Mouse (Mus musculus): Measurements from ENCODE around the gene Fbll1. TPM values are rescaled to one million over a fixed set of nuclear protein-coding genes. Genes with fewer than 3 reads are reported as not detected.
"Not testable (repeated sequence)": the region's sequence is repeated elsewhere in the genome, so short reads cannot be mapped to it uniquely, and the experiment has no call there.

The Fbll1 gene
- polyA plus RNA-seq (2015; fragmentation: Nextera tagmentation; extraction: Ambion mirVana): 0.62 and 1.0 TPM in 2 replicates

DNA sequence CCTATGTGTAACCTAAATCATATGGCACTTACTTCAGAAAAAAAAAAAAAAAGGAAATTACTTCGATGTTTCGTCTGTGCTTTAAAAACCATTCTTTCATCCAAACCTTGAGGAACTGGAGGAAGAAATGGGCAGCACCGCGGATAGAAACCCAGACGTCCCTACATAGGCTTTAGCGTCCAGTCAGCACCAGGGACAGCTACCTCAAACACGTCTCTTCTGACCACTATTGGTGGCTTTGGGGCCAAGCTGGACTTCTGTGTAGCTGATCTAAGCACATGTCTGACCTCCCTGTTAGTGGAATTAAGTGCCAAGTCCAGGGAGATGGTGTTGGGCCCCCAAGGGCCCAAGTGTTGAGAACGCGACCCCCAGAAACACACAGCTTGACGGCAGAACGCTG lies at the start of gene Fbll1:
TSS of gene Fbll1 (minus strand) at position 11 of the 400 bp plus-strand sequence.
- Histone ChIP-seq H3K36me3 (ENCODE audit: control insufficient read depth, insufficient read depth, low read length) (no peaks in the 10 kb centered on the region), H3K9me3 (ENCODE audit: control insufficient read depth, low read length) (no peaks in the 10 kb centered on the region), H3K27ac (replicated peaks) (no peak within 1 kb of the TSS), H3K4me1 (replicated peaks; ENCODE audit: control insufficient read depth, insufficient read depth) (no peaks in the 10 kb centered on the region), H3K9ac (ENCODE audit: low read length) (no peak within 1 kb of the TSS), H3K27me3 (ENCODE audit: control insufficient read depth, insufficient read depth, low read length) (peaks cover 13% of the 10 kb centered on the region; the same call in 1 of the 2 replicates), H3K4me2 (replicated peaks; ENCODE audit: low read depth) (peak within 1 kb of the TSS; percentile 38), H3K4me3 (ENCODE audit: low read depth, low read length) (peak within 1 kb of the TSS; percentile 29)
- DNase-seq (ENCODE audit: low spot score): peak; percentile 71
- no peak for ATAC-seq (ENCODE audit: low FRiP score, low TSS enrichment)
- no peak for TF ChIP-seq EP300 (optimal IDR thresholded peaks at IDR 0.05)
- peak; percentile 11; the same call in 1 of the 2 replicates for TF ChIP-seq CTCF (IDR thresholded peaks at IDR 0.05; ENCODE audit: low read depth)
- 14% methylated on average over 11 of the region's 11 CpGs for WGBS

DNA sequence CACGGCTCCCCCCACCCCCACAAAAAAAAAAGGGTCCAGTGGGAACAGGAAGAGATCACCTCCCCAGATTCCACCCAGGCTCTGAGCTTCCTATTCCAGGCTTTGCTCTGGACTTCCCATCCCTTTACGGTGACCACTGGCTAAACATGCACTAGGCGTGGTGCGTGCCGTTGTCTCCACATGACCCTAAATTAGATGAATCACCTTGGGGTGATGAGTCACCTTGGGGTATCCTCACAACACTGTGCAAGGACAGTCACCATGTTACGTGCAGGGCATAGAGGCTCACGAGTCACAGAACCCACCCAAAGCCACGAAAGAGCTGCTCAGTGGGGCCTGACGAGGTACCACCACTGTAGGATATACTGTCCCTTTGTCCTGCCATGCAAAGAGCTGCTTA lies 45.6 kb upstream of the Fbll1 start:
- H3K36me3 ChIP-seq (ENCODE audit: control insufficient read depth, insufficient read depth, low read length): no peaks in the 10 kb centered on the region
- H3K9me3 ChIP-seq (ENCODE audit: control insufficient read depth, low read length): no peaks in the 10 kb centered on the region
- ATAC-seq (ENCODE audit: low FRiP score, low TSS enrichment): 0 out of 2 replicates have a peak, but pooled peaks have one; percentile 22
- no peak overlapping the region for H3K4me2 ChIP-seq (replicated peaks; ENCODE audit: low read depth)
- H3K4me3 ChIP-seq (ENCODE audit: low read depth, low read length): no peak overlapping the region
- no peaks in the 10 kb centered on the region for H3K4me1 ChIP-seq (replicated peaks; ENCODE audit: control insufficient read depth, insufficient read depth)
- no peak overlapping the region for H3K9ac ChIP-seq (ENCODE audit: low read length)
- H3K27ac ChIP-seq (replicated peaks): no peak overlapping the region
- TF ChIP-seq CTCF (IDR thresholded peaks at IDR 0.05; ENCODE audit: low read depth) (no peak), EP300 (optimal IDR thresholded peaks at IDR 0.05) (no peak)
- 81% methylated on average over 9 of the region's 9 CpGs for WGBS
- no peak for DNase-seq (ENCODE audit: low spot score)
- no peaks in the 10 kb centered on the region for H3K27me3 ChIP-seq (ENCODE audit: control insufficient read depth, insufficient read depth, low read length)

- not testable (repeated sequence) for ATAC-seq (ENCODE audit: low FRiP score, low TSS enrichment); DNase-seq (ENCODE audit: low spot score); H3K9ac ChIP-seq (ENCODE audit: low read length); H3K27me3 ChIP-seq (ENCODE audit: control insufficient read depth, insufficient read depth, low read length); H3K4me3 ChIP-seq (ENCODE audit: low read depth, low read length); H3K36me3 ChIP-seq (ENCODE audit: control insufficient read depth, insufficient read depth, low read length); H3K4me2 ChIP-seq (replicated peaks; ENCODE audit: low read depth); H3K27ac ChIP-seq (replicated peaks); H3K4me1 ChIP-seq (replicated peaks; ENCODE audit: control insufficient read depth, insufficient read depth); H3K9me3 ChIP-seq (ENCODE audit: control insufficient read depth, low read length)
- 0 out of 2 replicates have a peak, but pooled peaks have one; percentile 12 for TF ChIP-seq CTCF (IDR thresholded peaks at IDR 0.05; ENCODE audit: low read depth)
- 90% methylated on average over 4 of the region's 4 CpGs for WGBS
These were observed 43.9 kb upstream of the Fbll1 start for GRCm38 (mm10) chr11:35842560-35842959.

DNA sequence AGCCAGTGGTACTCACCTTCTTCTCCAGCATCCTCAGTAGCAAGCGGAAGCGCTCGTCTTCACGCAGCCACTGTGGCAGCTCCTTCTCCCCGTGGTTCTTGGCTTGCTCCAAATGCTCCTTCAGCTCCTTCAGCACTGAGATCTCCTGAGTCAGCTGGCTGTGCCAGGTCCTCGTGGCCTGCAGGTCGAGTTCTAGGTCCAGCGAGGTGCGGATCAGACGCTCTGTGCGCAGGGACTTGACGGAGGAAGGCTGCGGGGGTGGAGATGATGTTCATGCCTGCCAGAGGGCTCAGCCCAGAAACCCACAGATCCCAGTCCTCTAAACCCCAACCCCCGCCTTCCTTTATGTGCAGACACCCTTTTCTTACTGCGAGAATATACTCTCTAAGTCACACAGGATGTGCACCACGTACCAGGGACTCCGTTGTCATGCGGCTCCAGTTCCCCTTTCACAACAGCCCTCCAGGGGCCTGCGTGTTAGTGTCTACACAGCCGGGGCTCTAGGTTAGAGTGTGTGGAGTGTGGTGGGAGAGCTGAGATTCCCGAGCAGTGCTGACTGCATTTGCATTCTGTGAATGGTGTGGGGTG lies 43.1 kb upstream of the Fbll1 start:
- 91% methylated on average over 21 of the region's 21 CpGs for WGBS
- Histone ChIP-seq H3K27me3 (ENCODE audit: control insufficient read depth, insufficient read depth, low read length) (no peaks in the 10 kb centered on the region), H3K9me3 (ENCODE audit: control insufficient read depth, low read length) (no peaks in the 10 kb centered on the region), H3K36me3 (ENCODE audit: control insufficient read depth, insufficient read depth, low read length) (no peaks in the 10 kb centered on the region), H3K4me2 (replicated peaks; ENCODE audit: low read depth) (no peak overlapping the region), H3K4me1 (replicated peaks; ENCODE audit: control insufficient read depth, insufficient read depth) (no peaks in the 10 kb centered on the region), H3K9ac (ENCODE audit: low read length) (no peak overlapping the region), H3K4me3 (ENCODE audit: low read depth, low read length) (no peak overlapping the region), H3K27ac (replicated peaks) (no peak overlapping the region)
- ATAC-seq (ENCODE audit: low FRiP score, low TSS enrichment) (no peak), DNase-seq (ENCODE audit: low spot score) (no peak)
- no peak for TF ChIP-seq CTCF (IDR thresholded peaks at IDR 0.05; ENCODE audit: low read depth)
- TF ChIP-seq EP300 (optimal IDR thresholded peaks at IDR 0.05): no peak

GRCm38 (mm10) chr11:35840806-35841205 lies 42.1 kb upstream of the Fbll1 start:
- not testable (repeated sequence) for H3K4me1 ChIP-seq (replicated peaks; ENCODE audit: control insufficient read depth, insufficient read depth); H3K9ac ChIP-seq (ENCODE audit: low read length); H3K27ac ChIP-seq (replicated peaks); H3K27me3 ChIP-seq (ENCODE audit: control insufficient read depth, insufficient read depth, low read length); DNase-seq (ENCODE audit: low spot score); H3K4me2 ChIP-seq (replicated peaks; ENCODE audit: low read depth); H3K9me3 ChIP-seq (ENCODE audit: control insufficient read depth, low read length); H3K4me3 ChIP-seq (ENCODE audit: low read depth, low read length); H3K36me3 ChIP-seq (ENCODE audit: control insufficient read depth, insufficient read depth, low read length); ATAC-seq (ENCODE audit: low FRiP score, low TSS enrichment)
- WGBS: 85% methylated on average over 4 of the region's 4 CpGs

- H3K4me2 ChIP-seq (replicated peaks; ENCODE audit: low read depth): no peak overlapping the region
- H3K4me3 ChIP-seq (ENCODE audit: low read depth, low read length): no peak overlapping the region
- no peaks in the 10 kb centered on the region for H3K36me3 ChIP-seq (ENCODE audit: control insufficient read depth, insufficient read depth, low read length)
- H3K4me1 ChIP-seq (replicated peaks; ENCODE audit: control insufficient read depth, insufficient read depth): no peaks in the 10 kb centered on the region
- no peak for ATAC-seq (ENCODE audit: low FRiP score, low TSS enrichment)
- WGBS: 80% methylated on average over 7 of the region's 7 CpGs
- no peak overlapping the region for H3K27ac ChIP-seq (replicated peaks)
- H3K9ac ChIP-seq (ENCODE audit: low read length): no peak overlapping the region
- H3K9me3 ChIP-seq (ENCODE audit: control insufficient read depth, low read length): no peaks in the 10 kb centered on the region
- TF ChIP-seq EP300 (optimal IDR thresholded peaks at IDR 0.05) (no peak), CTCF (IDR thresholded peaks at IDR 0.05; ENCODE audit: low read depth) (peak; percentile 63)
- H3K27me3 ChIP-seq (ENCODE audit: control insufficient read depth, insufficient read depth, low read length): no peaks in the 10 kb centered on the region
- DNase-seq (ENCODE audit: low spot score): peak; percentile 34
These were observed 41.6 kb upstream of the Fbll1 start for GRCm38 (mm10) chr11:35840282-35840681.

Measured in stomach, postnatal 0 days (tissue).